9 mouse cellular contexts compared by ENCODE assay signal in the genomic region with DNA sequence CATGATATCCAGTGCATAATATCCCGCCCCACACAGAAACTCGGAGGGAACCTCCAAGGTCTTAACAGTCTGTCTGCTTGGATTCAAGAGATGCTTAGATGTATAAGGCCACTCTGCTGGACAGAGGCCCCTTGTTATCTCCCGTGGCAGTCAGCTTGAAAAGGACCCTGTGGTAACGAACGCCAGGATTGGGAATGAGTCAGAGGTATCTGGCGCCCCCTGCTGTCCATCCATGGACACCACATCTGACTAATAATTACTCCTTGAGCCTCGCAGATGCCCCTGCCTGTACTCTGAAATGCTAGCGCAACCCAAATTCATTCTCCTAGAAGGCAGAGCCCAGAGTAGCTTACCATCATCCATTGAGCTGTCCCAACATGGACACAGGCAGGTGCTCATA. TPM values are rescaled to one million over a fixed set of nuclear protein-coding genes. Genes with fewer than 3 reads are reported as not detected.
DNase-seq lines count a peak whose midpoint lies in the region; ATAC-seq and TF ChIP-seq lines count a peak whose summit lies in the region.
"Had no signal": no experiment of that assay in that cellular context is flagged by ENCODE, and none has a peak within 500 bp of the region (broad histone marks: within the 10 kb centered on the region; RNA-seq: fewer than 3 reads in every experiment).

No protein-coding gene starts in this region.

- 7% methylated on average over 8 of the region's 8 CpGs for WGBS in forebrain, embryonic 10.5 days
- WGBS in lung, embryonic 16.5 days: 3% methylated on average over 8 of the region's 8 CpGs

- H3K36me3 ChIP-seq in G1E (replicated peaks): no peaks in the 10 kb centered on the region
- H3K36me3 ChIP-seq in forebrain, embryonic 10.5 days (replicated peaks): no peaks in the 10 kb centered on the region
- no peaks in the 10 kb centered on the region for H3K36me3 ChIP-seq in lung, embryonic 16.5 days (ENCODE audit: control insufficient read depth, insufficient read depth, low read length)

- no peak overlapping the region for H3K9ac ChIP-seq in lung, embryonic 16.5 days (ENCODE audit: low read length)

- peak; percentile 86 for TF ChIP-seq CTCF in G1E (IDR thresholded peaks at IDR 0.05; ENCODE audit: low read depth, low read length)
- TF ChIP-seq CTCF in layer of hippocampus, adult 2 months (conservative IDR thresholded peaks at IDR 0.05): peak; percentile 96

- H3K9me3 ChIP-seq in G1E (replicated peaks): no peaks in the 10 kb centered on the region
- no peaks in the 10 kb centered on the region for H3K9me3 ChIP-seq in forebrain, embryonic 10.5 days
- H3K9me3 ChIP-seq in lung, embryonic 16.5 days (ENCODE audit: control insufficient read depth, low read length): no peaks in the 10 kb centered on the region

- H3K27ac ChIP-seq in forebrain, embryonic 10.5 days: 0 out of 2 replicates have a peak overlapping the region, but pooled peaks have one; percentile 6
- 0 out of 2 replicates have a peak overlapping the region, but pooled peaks have one; percentile 2 for H3K27ac ChIP-seq in layer of hippocampus, adult 2 months
- H3K27ac ChIP-seq in lung, embryonic 16.5 days (ENCODE audit: low read length): no peak overlapping the region
- H3K27ac ChIP-seq: macrophage had no signal

- peaks cover 22% of the 10 kb centered on the region for H3K4me1 ChIP-seq in G1E (ENCODE audit: insufficient read depth, low read depth, low read length)
- peaks cover 28% of the 10 kb centered on the region for H3K4me1 ChIP-seq in forebrain, embryonic 10.5 days
- no peaks in the 10 kb centered on the region for H3K4me1 ChIP-seq in lung, embryonic 16.5 days (replicated peaks; ENCODE audit: control insufficient read depth, insufficient read depth, low read length)

- peak; percentile 60 for DNase-seq in G1E (ENCODE audit: low spot score)
- peak; percentile 40 for DNase-seq in c-Kit-negative CD71-positive TER-119-positive erythroid progenitor cells, embryonic 14.5 days (ENCODE audit: low read depth, low spot score)
- peak; percentile 84 for DNase-seq in forebrain, embryonic 10.5 days (ENCODE audit: extremely low spot score, low spot score)
- DNase-seq in layer of hippocampus, adult 2 months (ENCODE audit: low spot score in 2 of 2): peak; percentile 72 to 84
- DNase-seq in ovary, postnatal 14 days (ENCODE audit: low spot score): peak; percentile 65
- DNase-seq in urinary bladder, postnatal 36 days (ENCODE audit: low spot score in 2 of 2): peak; percentile 43 to 62

- H3K27me3 ChIP-seq in G1E (ENCODE audit: insufficient read depth, low read length): peaks cover 43% of the 10 kb centered on the region
- H3K27me3 ChIP-seq in forebrain, embryonic 10.5 days (ENCODE audit: poor library complexity, severe bottlenecking): peaks cover 18% of the 10 kb centered on the region; the same call in 1 of the 2 replicates
- H3K27me3 ChIP-seq in lung, embryonic 16.5 days (ENCODE audit: control insufficient read depth, insufficient read depth, low read depth, low read length): no peaks in the 10 kb centered on the region

- ATAC-seq in G1E (ENCODE audit: extremely low read depth, insufficient number of reproducible peaks, low FRiP score, poor library complexity, severe bottlenecking): no peak; the same call in 1 of the 2 replicates
- peak; percentile 50 to 59; a peak in 3 of 4 replicates for ATAC-seq in hematopoietic stem cell, adult 5-6 weeks (replicated peaks in 1 of 2; ENCODE audit: insufficient read depth in 1 of 2, low FRiP score in 2 of 2, low TSS enrichment in 1 of 2, low read depth in 1 of 2, poor library complexity in 2 of 2, severe bottlenecking in 2 of 2)
- peak; percentile 7; the same call in 1 of the 2 replicates for ATAC-seq in lung, embryonic 16.5 days (ENCODE audit: low read depth)

- no peak overlapping the region for H3K4me2 ChIP-seq in lung, embryonic 16.5 days (ENCODE audit: low read depth, low read length)

- no peak overlapping the region for H3K4me3 ChIP-seq in G1E (ENCODE audit: low read depth, low read length)
- H3K4me3 ChIP-seq in forebrain, embryonic 10.5 days: no peak overlapping the region
- peak overlapping the region; percentile 24; the same call in 1 of the 2 replicates for H3K4me3 ChIP-seq in layer of hippocampus, adult 2 months
- H3K4me3 ChIP-seq in lung, embryonic 16.5 days (ENCODE audit: low read length): no peak overlapping the region

RNA-seq across cellular contexts. Expression of a gene that starts 0.9 kb away (rescaled TPM):
- not detected in 2 replicates for total RNA-seq in G1E (2014; fragmentation: Nextera tagmentation)
- total RNA-seq in G1E (2017): 0.12 and 0.66 TPM in 2 replicates
- 0.07 TPM in 1 of 2 replicates, not detected in the other for polyA plus RNA-seq in G1E (2012)
- polyA plus RNA-seq in forebrain, embryonic 10.5 days (2016; fragmentation: Nextera tagmentation; extraction: Ambion mirVana): 0.25 TPM in 1 of 2 replicates, not detected in the other
- total RNA-seq in hematopoietic stem cell, adult 5-6 weeks (2017): 17.1 and 21.5 TPM in 2 replicates
- 1 to 10 TPM in 1 of 2 experiments, under 1 TPM in 1; 0.61 to 1.2 TPM for total RNA-seq in layer of hippocampus, adult 2 months (2021)
- polyA plus RNA-seq in lung, embryonic 16.5 days (2015; fragmentation: Nextera tagmentation; extraction: Ambion mirVana): 0.23 TPM in 1 of 2 replicates, not detected in the other
- polyA plus RNA-seq: macrophage had no signal

RNA-seq across cellular contexts. Expression of a gene that starts 6.0 kb away (rescaled TPM):
- total RNA-seq in G1E (2014; fragmentation: Nextera tagmentation) (114 and 153 TPM in 2 replicates), G1E (2017) (415 and 435 TPM in 2 replicates)
- 123 and 130 TPM in 2 replicates for polyA plus RNA-seq in G1E (2012)
- polyA plus RNA-seq in forebrain, embryonic 10.5 days (2016; fragmentation: Nextera tagmentation; extraction: Ambion mirVana): 324 and 343 TPM in 2 replicates
- 99.2 and 139 TPM in 2 replicates for total RNA-seq in hematopoietic stem cell, adult 5-6 weeks (2017)
- total RNA-seq in layer of hippocampus, adult 2 months (2021): 100 to 1,000 TPM; 321 to 335 TPM
- 386 and 399 TPM in 2 replicates for polyA plus RNA-seq in lung, embryonic 16.5 days (2015; fragmentation: Nextera tagmentation; extraction: Ambion mirVana)

RNA-seq across cellular contexts. Expression of a gene that starts 30.2 kb away (rescaled TPM):
- total RNA-seq in G1E (2014; fragmentation: Nextera tagmentation): not detected in 2 replicates
- 0.12 and 0.16 TPM in 2 replicates for total RNA-seq in G1E (2017)
- not detected in 2 replicates for polyA plus RNA-seq in G1E (2012)
- not detected in 2 replicates for polyA plus RNA-seq in forebrain, embryonic 10.5 days (2016; fragmentation: Nextera tagmentation; extraction: Ambion mirVana)
- not detected in 2 replicates for total RNA-seq in hematopoietic stem cell, adult 5-6 weeks (2017)
- under 1 TPM in 1 of 2 experiments, not detected in 1; 0.08 TPM for total RNA-seq in layer of hippocampus, adult 2 months (2021)
- polyA plus RNA-seq in lung, embryonic 16.5 days (2015; fragmentation: Nextera tagmentation; extraction: Ambion mirVana): not detected in 2 replicates
- polyA plus RNA-seq: macrophage had no signal

RNA-seq across cellular contexts. Expression of a gene that starts 42.2 kb away (rescaled TPM):
- total RNA-seq in G1E (2014; fragmentation: Nextera tagmentation): not detected in 2 replicates
- total RNA-seq in G1E (2017): 0.06 and 0.22 TPM in 2 replicates
- polyA plus RNA-seq in G1E (2012): not detected in 2 replicates
- not detected in 2 replicates for polyA plus RNA-seq in forebrain, embryonic 10.5 days (2016; fragmentation: Nextera tagmentation; extraction: Ambion mirVana)
- not detected in 2 replicates for total RNA-seq in hematopoietic stem cell, adult 5-6 weeks (2017)
- not detected for total RNA-seq in layer of hippocampus, adult 2 months (2021)
- not detected in 2 replicates for polyA plus RNA-seq in lung, embryonic 16.5 days (2015; fragmentation: Nextera tagmentation; extraction: Ambion mirVana)
- polyA plus RNA-seq: macrophage had no signal

RNA-seq across cellular contexts. Expression of a gene that starts 53.5 kb away (rescaled TPM):
- total RNA-seq in G1E (2014; fragmentation: Nextera tagmentation) (not detected in 2 replicates), G1E (2017) (0.35 TPM in 1 of 2 replicates, not detected in the other)
- not detected in 2 replicates for polyA plus RNA-seq in G1E (2012)
- not detected in 2 replicates for polyA plus RNA-seq in forebrain, embryonic 10.5 days (2016; fragmentation: Nextera tagmentation; extraction: Ambion mirVana)
- total RNA-seq in hematopoietic stem cell, adult 5-6 weeks (2017): not detected in 2 replicates
- total RNA-seq in layer of hippocampus, adult 2 months (2021): not detected
- not detected in 2 replicates for polyA plus RNA-seq in lung, embryonic 16.5 days (2015; fragmentation: Nextera tagmentation; extraction: Ambion mirVana)
- polyA plus RNA-seq: macrophage had no signal
